Mouse (Mus musculus): Measurements from ENCODE around the gene Gm10972. TPM values are rescaled to one million over a fixed set of nuclear protein-coding genes. Genes with fewer than 3 reads are reported as not detected.
"Not testable (repeated sequence)": the region's sequence is repeated elsewhere in the genome, so short reads cannot be mapped to it uniquely, and the experiment has no call there.

Gm10972 gene
- total and polyA plus RNA-seq, 2 experiments from 2014 or later, result not detected

GRCm38 (mm10) chr3:94690616-94691247, 47.8 kb downstream of the Gm10972 start:
- H3K9ac ChIP-seq (replicated peaks; ENCODE audit: low read length, poor library complexity, severe bottlenecking), result no peak overlapping the region
- no peaks in the 10 kb centered on the region for H3K27me3 ChIP-seq (ENCODE audit: insufficient read depth, low read length)
- H3K4me1 ChIP-seq (ENCODE audit: insufficient read depth, low read length), result no peaks in the 10 kb centered on the region
- no peaks in the 10 kb centered on the region for H3K36me3 ChIP-seq (ENCODE audit: insufficient read depth, low read length)
- H3K4me3 ChIP-seq (ENCODE audit: low read depth, low read length), result no peak overlapping the region
- H3K9me3 ChIP-seq (ENCODE audit: low read length), result no peaks in the 10 kb centered on the region
- H3K4me2 ChIP-seq (ENCODE audit: low read depth, low read length, poor library complexity, severe bottlenecking), result no peak overlapping the region
- no peak overlapping the region for H3K27ac ChIP-seq (ENCODE audit: low read depth, low read length)
- DNase-seq (ENCODE audit: low spot score), result no peak
- no peak for ATAC-seq (ENCODE audit: low FRiP score)
- no peak for TF ChIP-seq CTCF (IDR thresholded peaks at IDR 0.05)

GRCm38 (mm10) chr3:94691694-94692093, 48.8 kb downstream of the Gm10972 start:
- not testable (repeated sequence) for H3K4me2 ChIP-seq (ENCODE audit: low read depth, low read length, poor library complexity, severe bottlenecking); H3K9ac ChIP-seq (replicated peaks; ENCODE audit: low read length, poor library complexity, severe bottlenecking); H3K27ac ChIP-seq (ENCODE audit: low read depth, low read length); DNase-seq (ENCODE audit: low spot score); H3K9me3 ChIP-seq (ENCODE audit: low read length); H3K4me1 ChIP-seq (ENCODE audit: insufficient read depth, low read length); H3K27me3 ChIP-seq (ENCODE audit: insufficient read depth, low read length); H3K36me3 ChIP-seq (ENCODE audit: insufficient read depth, low read length); H3K4me3 ChIP-seq (ENCODE audit: low read depth, low read length); ATAC-seq (ENCODE audit: low FRiP score)
- WGBS, result 86% methylated on average over 4 of the region's 4 CpGs

Other genes starting within 250 kb of the Gm10972 start
- 1.6 and 1.8 TPM in 2 replicates for gene Lingo4, start 244.6 kb upstream of the Gm10972 start, total RNA-seq (2014; rRNA removed)
- 1.5 TPM in 2 replicates for gene Lingo4, start 244.6 kb upstream of the Gm10972 start, polyA plus RNA-seq (2015; fragmentation: Nextera tagmentation; extraction: Ambion mirVana)
- gene Tdrkh, start 229.8 kb upstream of the Gm10972 start, total RNA-seq (2014; rRNA removed), result 12.0 and 18.5 TPM in 2 replicates
- 39.5 and 40.3 TPM in 2 replicates for gene Tdrkh, start 229.8 kb upstream of the Gm10972 start, polyA plus RNA-seq (2015; fragmentation: Nextera tagmentation; extraction: Ambion mirVana)
- gene Mrpl9, start 199.8 kb upstream of the Gm10972 start, total RNA-seq (2014; rRNA removed), result 52.5 and 56.8 TPM in 2 replicates
- 56.1 and 58.7 TPM in 2 replicates for gene Mrpl9, start 199.8 kb upstream of the Gm10972 start, polyA plus RNA-seq (2015; fragmentation: Nextera tagmentation; extraction: Ambion mirVana)
- gene Oaz3, start 199.2 kb upstream of the Gm10972 start, total RNA-seq (2014; rRNA removed), result not detected in 2 replicates
- gene Oaz3, start 199.2 kb upstream of the Gm10972 start, polyA plus RNA-seq (2015; fragmentation: Nextera tagmentation; extraction: Ambion mirVana), result 0.68 and 1.1 TPM in 2 replicates
- 203 and 205 TPM in 2 replicates for gene Celf3, start 164.8 kb upstream of the Gm10972 start, total RNA-seq (2014; rRNA removed)
- 187 and 219 TPM in 2 replicates for gene Celf3, start 164.8 kb upstream of the Gm10972 start, polyA plus RNA-seq (2015; fragmentation: Nextera tagmentation; extraction: Ambion mirVana)
- 6.6 and 6.7 TPM in 2 replicates for gene Riiad1, start 162.8 kb upstream of the Gm10972 start, total RNA-seq (2014; rRNA removed)
- gene Riiad1, start 162.8 kb upstream of the Gm10972 start, polyA plus RNA-seq (2015; fragmentation: Nextera tagmentation; extraction: Ambion mirVana), result 19.4 and 23.3 TPM in 2 replicates
- 67.9 and 87.7 TPM in 2 replicates for gene Snx27, start 60.4 kb upstream of the Gm10972 start, total RNA-seq (2014; rRNA removed)
- 81.7 and 84.4 TPM in 2 replicates for gene Snx27, start 60.4 kb upstream of the Gm10972 start, polyA plus RNA-seq (2015; fragmentation: Nextera tagmentation; extraction: Ambion mirVana)
- gene Tuft1, start 15.8 kb downstream of the Gm10972 start, total RNA-seq (2014; rRNA removed), result 10.0 and 11.1 TPM in 2 replicates
- 5.9 and 6.3 TPM in 2 replicates for gene Tuft1, start 15.8 kb downstream of the Gm10972 start, polyA plus RNA-seq (2015; fragmentation: Nextera tagmentation; extraction: Ambion mirVana)
- 0.94 and 1.4 TPM in 2 replicates for gene Selenbp2, start 50.4 kb downstream of the Gm10972 start, total RNA-seq (2014; rRNA removed)
- gene Selenbp2, start 50.4 kb downstream of the Gm10972 start, polyA plus RNA-seq (2015; fragmentation: Nextera tagmentation; extraction: Ambion mirVana), result 1.0 TPM in 1 of 2 replicates, not detected in the other
- gene Cgn, start 143.4 kb downstream of the Gm10972 start, total RNA-seq (2014; rRNA removed), result 11.6 and 13.6 TPM in 2 replicates
- gene Cgn, start 143.4 kb downstream of the Gm10972 start, polyA plus RNA-seq (2015; fragmentation: Nextera tagmentation; extraction: Ambion mirVana), result 11.4 and 12.4 TPM in 2 replicates
- gene Pogz, start 194.5 kb downstream of the Gm10972 start, total RNA-seq (2014; rRNA removed), result 42.5 and 59.9 TPM in 2 replicates
- 17.2 and 17.5 TPM in 2 replicates for gene Pogz, start 194.5 kb downstream of the Gm10972 start, polyA plus RNA-seq (2015; fragmentation: Nextera tagmentation; extraction: Ambion mirVana)
- gene Psmb4, start 243.8 kb downstream of the Gm10972 start, total RNA-seq (2014; rRNA removed), result 270 and 309 TPM in 2 replicates
- gene Psmb4, start 243.8 kb downstream of the Gm10972 start, polyA plus RNA-seq (2015; fragmentation: Nextera tagmentation; extraction: Ambion mirVana), result 358 and 362 TPM in 2 replicates